Mouse (Mus musculus) brain, embryonic 14.5 days (tissue): ENCODE results near the gene Lrfn3.

Source experiments
- CTCF ChIP-seq: fragments of 200-500 bp; IDR thresholded peaks from 2 replicates; pipeline ENCODE4 v1.5.1; 2012; ENCODE audit warnings: inconsistent platforms, mild to moderate bottlenecking, moderate library complexity, borderline replicate concordance; ENCODE audit not compliant: insufficient read depth, insufficient read length; ENCODE audit errors: extremely low read depth
- POLR2A ChIP-seq: fragments of 200-500 bp; IDR thresholded peaks from 2 replicates; pipeline ENCODE4 v1.6.1; 2012; ENCODE audit warnings: mild to moderate bottlenecking, inconsistent platforms, borderline replicate concordance; ENCODE audit not compliant: poor library complexity, insufficient read depth, insufficient read length, severe bottlenecking; ENCODE audit errors: extremely low read depth

DNA sequence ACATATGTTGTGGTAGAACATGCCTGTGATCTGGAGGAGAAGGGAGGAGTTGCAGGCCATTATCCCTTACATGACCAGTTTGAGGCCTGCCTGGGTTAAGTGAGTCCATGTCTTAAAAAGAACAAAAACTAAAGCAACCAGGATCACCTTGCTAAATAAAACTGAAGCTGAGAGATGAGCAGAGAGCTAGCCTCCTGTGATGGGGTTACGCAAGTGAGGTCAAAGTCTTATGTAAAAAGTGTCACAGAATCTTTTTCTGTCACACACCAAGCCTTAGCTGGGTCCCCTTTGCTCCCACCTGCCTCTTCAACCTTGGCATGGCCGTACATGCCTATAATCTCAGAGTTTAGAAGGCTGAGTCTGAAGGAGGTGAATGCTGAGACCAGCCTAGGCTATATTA, 41.6 kb downstream of the Lrfn3 start:
- TF ChIP-seq CTCF (no peak), POLR2A (no peak)
